Mouse (Mus musculus) lung, postnatal 0 days (tissue): ENCODE results near the gene Dnah3.

Source experiments
- CTCF ChIP-seq: IDR thresholded peaks from 2 replicates; pipeline ENCODE4 v1.5.1; 2016; ENCODE audit warnings: antibody characterized with exemption, mild to moderate bottlenecking
- EP300 ChIP-seq: IDR thresholded peaks from 2 replicates; pipeline ENCODE4 v1.6.1; 2016; ENCODE audit warnings: antibody characterized with exemption, mild to moderate bottlenecking, control low read depth

DNA sequence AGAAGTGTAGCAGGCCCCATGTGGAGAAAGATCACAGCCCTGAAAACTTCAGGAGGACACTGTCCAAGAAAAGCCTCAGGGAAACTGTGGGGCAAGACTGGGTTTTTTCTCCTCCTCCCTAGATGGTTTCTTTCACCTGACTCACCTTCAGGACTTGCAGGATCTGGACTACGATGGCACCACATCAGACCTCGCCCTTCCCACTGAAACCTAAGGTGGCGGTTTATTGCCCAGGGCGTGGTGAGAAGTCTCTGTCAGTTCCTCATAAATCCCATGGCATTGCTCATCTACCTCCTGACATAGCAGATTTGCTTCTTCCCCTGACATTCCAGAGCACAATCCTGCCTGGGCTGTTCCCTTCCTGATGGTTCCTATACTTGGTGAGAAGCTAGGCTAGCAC lies 135.6 kb downstream of the Dnah3 start:
- TF ChIP-seq CTCF (no peak), EP300 (no peak)
